Mouse (Mus musculus) lung, embryonic 15.5 days (tissue): ENCODE measurements around the gene Ciita. TPM values are rescaled to one million over a fixed set of nuclear protein-coding genes. Genes with fewer than 3 reads are reported as not detected.

ENCODE experiments used
- ATAC-seq: fragments of 200-750 bp; cut with Nextera tagmentation; 2 replicates; pipeline ENCODE4 v1.8.0; 2017; ENCODE audit warnings: moderate number of reproducible peaks, borderline replicate concordance; ENCODE audit not compliant: low FRiP score, low TSS enrichment; ENCODE audit errors: extremely low read depth
- H3K27ac ChIP-seq: fragments of 300-500 bp; sonication (generic); 2 replicates; pipeline ENCODE4 v1.5.1; 2015; ENCODE audit warnings: moderate library complexity, mild to moderate bottlenecking, inconsistent platforms
- H3K27me3 ChIP-seq: fragments of 300-500 bp; sonication (generic); 2 replicates; pipeline ENCODE4 v1.6.1; 2015; ENCODE audit warnings: inconsistent platforms
- H3K36me3 ChIP-seq: fragments of 300-500 bp; sonication (generic); 2 replicates; pipeline ENCODE4 v1.6.1; 2015; ENCODE audit warnings: inconsistent platforms
- H3K4me1 ChIP-seq: fragments of 300-500 bp; sonication (generic); 2 replicates; pipeline ENCODE4 v1.6.1; 2015; ENCODE audit warnings: inconsistent platforms
- H3K4me2 ChIP-seq: fragments of 300-500 bp; sonication (generic); 2 replicates; pipeline ENCODE4 v1.6.1; 2015; ENCODE audit warnings: inconsistent platforms, mild to moderate bottlenecking, moderate library complexity
- H3K4me3 ChIP-seq: fragments of 300-500 bp; sonication (generic); 2 replicates; pipeline ENCODE4 v1.5.1; 2015; ENCODE audit warnings: mild to moderate bottlenecking, inconsistent platforms
- H3K9ac ChIP-seq: fragments of 300-500 bp; sonication (generic); 2 replicates; pipeline ENCODE4 v1.6.1; 2015; ENCODE audit warnings: inconsistent platforms
- H3K9me3 ChIP-seq: fragments of 300-500 bp; sonication (generic); 2 replicates; pipeline ENCODE4 v1.6.1; 2016; ENCODE audit warnings: inconsistent platforms
- WGBS: fragments of 180-500 bp; shearing (Covaris S2); methylation state at CpG from one replicate; pipeline ENCODE4 v1.1.7; 2015; 5-methylcytosine and 5-hydroxymethylcytosine counted together
- polyA plus RNA-seq: library from polyadenylated mRNA; unstranded; fragments of >200 nt; fragmentation: Nextera tagmentation; extraction: Ambion mirVana; gene quantifications from 2 replicates; pipeline ENCODE4 v1.2.1, GENCODE M21; 2015

Gene Ciita
- polyA plus RNA-seq, 1 experiment from 2014 or later, result 1.00 TPM

DNA sequence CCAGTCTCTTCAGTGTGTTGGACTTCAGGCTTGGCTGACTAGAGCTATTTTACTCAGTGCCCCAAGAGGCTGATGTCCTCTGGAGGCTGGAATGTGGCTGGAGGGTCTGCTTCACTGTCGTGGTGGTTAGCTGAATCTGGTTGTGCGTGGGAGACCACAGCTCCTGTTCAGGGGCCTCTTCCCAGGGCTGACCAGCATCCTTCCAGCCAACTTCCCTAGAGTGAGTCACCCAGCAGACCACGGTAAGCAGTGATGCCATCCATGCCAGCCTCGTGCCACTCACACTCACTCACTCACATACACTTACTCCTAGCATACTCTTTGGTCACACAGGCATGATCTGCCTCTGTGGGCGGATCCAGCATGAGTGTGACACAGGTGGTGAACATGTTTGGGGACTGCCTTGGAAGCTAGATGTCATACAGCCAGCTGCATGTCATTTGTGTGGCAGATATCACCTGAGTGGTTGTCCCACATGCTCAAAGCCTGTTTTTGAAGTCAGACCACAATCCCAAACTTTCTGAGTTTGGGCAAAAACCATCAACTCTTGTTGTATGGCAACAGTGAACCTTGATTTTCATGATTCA is 90.0 kb downstream of the Ciita start:
- Histone ChIP-seq H3K36me3 (peaks cover 25% of the 10 kb centered on the region; the same call in 1 of the 2 replicates), H3K4me3 (no peak overlapping the region), H3K9me3 (no peaks in the 10 kb centered on the region), H3K9ac (no peak overlapping the region), H3K4me1 (no peaks in the 10 kb centered on the region), H3K27ac (no peak overlapping the region), H3K27me3 (no peaks in the 10 kb centered on the region), H3K4me2 (no peak overlapping the region)
- ATAC-seq, result no peak
- 82% methylated on average over 5 of the region's 5 CpGs for WGBS

DNA sequence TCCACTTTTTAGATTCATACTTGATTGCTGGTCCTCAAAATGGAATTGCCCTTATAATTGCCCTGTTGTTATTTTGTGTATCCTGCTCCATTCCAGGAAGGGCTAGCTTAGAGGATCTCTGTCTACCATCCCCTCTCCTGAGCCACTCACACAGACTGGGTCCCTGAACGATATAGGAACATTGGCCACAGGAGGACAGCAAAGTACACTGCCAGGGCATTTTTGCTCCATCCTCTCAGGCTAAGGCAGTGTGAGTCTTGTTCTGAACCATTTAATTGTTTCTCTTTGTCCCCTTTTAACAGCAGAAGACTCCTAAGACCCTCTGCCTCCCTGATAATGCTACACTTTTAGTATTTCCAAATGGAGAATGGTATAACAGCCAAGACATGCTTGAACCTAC is 90.8 kb downstream of the Ciita start:
- Histone ChIP-seq H3K4me1 (no peaks in the 10 kb centered on the region), H3K4me3 (no peak overlapping the region), H3K36me3 (peaks cover 25% of the 10 kb centered on the region; the same call in 1 of the 2 replicates), H3K27me3 (no peaks in the 10 kb centered on the region), H3K9me3 (no peaks in the 10 kb centered on the region), H3K27ac (no peak overlapping the region), H3K9ac (no peak overlapping the region), H3K4me2 (no peak overlapping the region)
- ATAC-seq, result no peak
- 59% methylated on average over 1 of the region's 1 CpGs for WGBS

DNA sequence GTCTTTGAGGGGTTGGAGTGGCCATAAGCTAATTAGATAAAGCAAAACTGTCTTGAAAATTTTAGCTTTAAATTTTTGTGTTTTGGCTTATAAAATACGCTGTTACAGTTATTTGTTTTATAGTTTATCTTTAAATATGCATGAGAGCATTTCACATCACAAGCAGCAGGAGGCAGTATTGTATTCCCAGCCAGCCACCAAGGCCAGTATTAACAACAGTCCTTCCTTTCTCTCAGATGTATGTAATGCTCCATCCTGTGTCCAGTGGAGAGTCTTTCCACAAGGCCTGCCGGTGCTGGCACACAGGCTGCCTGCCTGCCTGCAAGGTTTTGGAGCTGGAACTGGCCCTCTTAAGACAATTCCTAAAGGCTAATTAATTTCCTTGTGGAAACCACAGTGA is 92.0 kb downstream of the Ciita start:
- no peak for ATAC-seq
- 39% methylated on average over 2 of the region's 2 CpGs for WGBS
- no peak overlapping the region for H3K4me2 ChIP-seq

DNA sequence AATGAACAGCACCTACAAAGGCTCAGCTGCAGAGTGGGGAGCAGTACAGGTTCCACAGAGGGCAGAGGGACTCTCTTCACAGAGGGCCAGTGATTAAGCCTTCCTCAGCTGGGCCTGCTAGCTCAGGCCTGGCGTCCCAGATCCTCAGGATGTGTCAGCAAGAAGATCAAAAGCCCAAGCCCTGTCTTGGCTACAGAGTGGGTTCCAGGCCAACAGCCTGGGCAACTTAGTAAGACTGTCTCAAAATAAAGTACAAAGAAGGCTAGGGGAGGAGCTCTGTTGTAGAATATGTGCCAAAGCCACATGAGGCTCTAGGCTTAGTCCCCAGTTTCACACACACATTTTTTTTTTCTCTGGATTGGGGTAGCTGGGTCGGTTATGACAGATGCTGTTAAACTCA is 95.1 kb downstream of the Ciita start:
- H3K4me1 ChIP-seq, result no peaks in the 10 kb centered on the region
- no peak overlapping the region for H3K4me3 ChIP-seq
- no peak overlapping the region for H3K4me2 ChIP-seq
- peaks cover 21% of the 10 kb centered on the region for H3K36me3 ChIP-seq
- H3K9ac ChIP-seq, result no peak overlapping the region
- no peak for ATAC-seq
- H3K9me3 ChIP-seq, result no peaks in the 10 kb centered on the region
- no peak overlapping the region for H3K27ac ChIP-seq
- no peaks in the 10 kb centered on the region for H3K27me3 ChIP-seq
- WGBS, result 64% methylated on average over 2 of the region's 2 CpGs

More for the DNA sequence above, 92.0 kb downstream of the Ciita start:
- Histone ChIP-seq H3K4me3 (no peak overlapping the region), H3K36me3 (peaks cover 25% of the 10 kb centered on the region; the same call in 1 of the 2 replicates), H3K27me3 (no peaks in the 10 kb centered on the region), H3K9ac (no peak overlapping the region), H3K4me1 (no peaks in the 10 kb centered on the region), H3K9me3 (no peaks in the 10 kb centered on the region), H3K27ac (no peak overlapping the region)

DNA sequence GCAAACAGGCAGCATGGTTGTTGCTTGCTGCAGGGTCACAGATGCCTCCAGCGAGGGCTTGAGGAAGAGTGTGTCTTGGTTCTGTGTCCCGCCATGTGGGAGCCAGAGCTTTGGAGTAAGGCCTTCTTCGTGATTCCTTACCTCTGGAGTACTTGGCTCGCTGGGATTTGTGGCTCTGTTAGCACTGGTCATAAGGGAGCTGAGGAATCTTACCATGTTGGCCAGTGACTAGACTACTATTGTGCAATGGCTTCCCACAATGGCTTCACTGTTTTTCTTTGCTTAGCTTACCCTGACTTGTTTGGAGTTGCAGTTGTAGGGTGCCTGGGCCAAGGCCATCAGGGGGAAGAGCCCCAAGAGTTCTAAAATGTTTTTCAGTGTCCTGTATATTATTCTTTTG is 96.1 kb downstream of the Ciita start:
- ATAC-seq, result no peak
- no peak overlapping the region for H3K9ac ChIP-seq
- H3K36me3 ChIP-seq, result peaks cover 20% of the 10 kb centered on the region
- no peak overlapping the region for H3K4me3 ChIP-seq
- H3K27ac ChIP-seq, result no peak overlapping the region
- no peaks in the 10 kb centered on the region for H3K4me1 ChIP-seq
- H3K9me3 ChIP-seq, result no peaks in the 10 kb centered on the region
- 86% methylated on average over 4 of the region's 4 CpGs for WGBS
- H3K27me3 ChIP-seq, result no peaks in the 10 kb centered on the region
- H3K4me2 ChIP-seq, result no peak overlapping the region

DNA sequence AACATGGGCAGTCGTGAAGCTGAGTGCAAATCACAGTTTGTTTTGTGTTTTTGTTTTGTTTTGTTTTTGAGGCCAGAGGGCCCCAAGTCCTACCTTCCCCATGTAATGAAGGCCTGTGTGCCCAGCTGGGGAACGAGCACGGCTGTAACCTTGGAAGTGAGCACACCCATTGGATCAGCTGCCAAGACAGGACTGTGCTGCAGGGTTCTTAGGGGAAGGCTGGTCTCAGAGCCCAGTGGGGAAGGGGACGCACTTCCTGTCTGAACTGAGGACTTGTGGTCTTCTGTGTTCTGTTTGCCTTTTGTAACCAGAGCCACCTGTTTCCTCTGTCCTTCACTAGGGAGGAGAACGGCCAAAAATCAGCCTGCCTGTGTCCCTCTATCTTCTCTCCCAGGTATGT is 97.7 kb downstream of the Ciita start:
- H3K27ac ChIP-seq, result no peak overlapping the region
- WGBS, result 57% methylated on average over 5 of the region's 5 CpGs
- H3K9ac ChIP-seq, result no peak overlapping the region
- no peak overlapping the region for H3K4me3 ChIP-seq
- no peak for ATAC-seq
- H3K4me2 ChIP-seq, result no peak overlapping the region
- H3K9me3 ChIP-seq, result no peaks in the 10 kb centered on the region
- H3K4me1 ChIP-seq, result no peaks in the 10 kb centered on the region
- H3K36me3 ChIP-seq, result peaks cover 20% of the 10 kb centered on the region
- no peaks in the 10 kb centered on the region for H3K27me3 ChIP-seq

Other genes with a start within 250 kb of the Ciita start
- gene Emp2, start 166.1 kb upstream of the Ciita start, polyA plus RNA-seq, result 79.3 and 93.8 TPM in 2 replicates
- 1.9 and 2.6 TPM in 2 replicates for gene Tekt5, start 84.6 kb upstream of the Ciita start, polyA plus RNA-seq
- 68.5 and 74.4 TPM in 2 replicates for gene Nubp1, start 68.1 kb upstream of the Ciita start, polyA plus RNA-seq
- 10.5 and 11.0 TPM in 2 replicates for gene Tvp23a, start 32.7 kb upstream of the Ciita start, polyA plus RNA-seq
- 25.5 and 25.6 TPM in 2 replicates for gene Dexi, start 63.0 kb downstream of the Ciita start, polyA plus RNA-seq
- gene Clec16a, start 65.3 kb downstream of the Ciita start, polyA plus RNA-seq, result 27.7 and 29.3 TPM in 2 replicates